Mouse (Mus musculus) neural tube, embryonic 10.5 days (tissue): ENCODE results near the gene Jade1.

ENCODE experiments used
- DNase-seq: peaks from one replicate; pipeline ENCODE4 v3.0.0-alpha.2; 2017; ENCODE audit warnings: low spot score; ENCODE audit errors: extremely low spot score

The Jade1 gene

DNA sequence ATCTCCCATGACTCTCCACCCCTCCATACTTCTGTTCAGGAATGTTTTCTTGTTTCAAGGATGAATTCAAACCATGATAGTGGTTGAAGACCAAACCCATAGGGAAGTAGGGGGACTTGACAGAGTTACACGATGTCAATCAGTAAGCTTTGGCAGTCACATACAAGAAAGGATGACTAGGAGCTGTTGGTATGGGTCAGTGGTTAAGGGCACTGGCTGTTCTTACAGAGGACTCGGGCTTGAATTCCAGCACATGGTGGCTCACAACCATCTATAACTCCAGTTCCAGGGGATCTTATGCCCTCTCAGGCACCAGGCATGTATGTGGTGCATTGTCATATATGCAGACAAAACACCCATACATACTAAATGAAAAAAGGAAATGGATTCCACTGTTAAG lies 21.7 kb downstream of the Jade1 start:
- no peak for DNase-seq

DNA sequence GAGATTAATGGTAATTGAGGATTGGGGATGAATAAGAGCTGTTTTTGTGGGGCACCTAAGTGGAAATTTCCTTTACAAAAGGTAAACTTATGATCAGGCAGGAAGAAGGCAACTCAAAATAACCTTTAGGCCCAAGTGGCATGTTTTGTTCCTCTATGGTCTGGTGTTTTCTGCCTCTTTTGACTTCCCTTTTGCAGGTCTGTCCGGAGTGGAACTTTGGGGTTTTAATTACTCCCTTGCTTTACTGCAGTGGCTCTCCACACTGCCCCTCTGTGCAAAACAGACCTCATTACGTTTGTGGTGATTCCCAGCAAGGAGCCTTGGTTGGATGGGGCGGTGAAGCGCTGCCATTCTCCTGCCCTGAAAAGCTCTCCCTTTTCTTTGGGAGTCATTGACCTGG lies 24.3 kb downstream of the Jade1 start:
- DNase-seq: no peak

DNA sequence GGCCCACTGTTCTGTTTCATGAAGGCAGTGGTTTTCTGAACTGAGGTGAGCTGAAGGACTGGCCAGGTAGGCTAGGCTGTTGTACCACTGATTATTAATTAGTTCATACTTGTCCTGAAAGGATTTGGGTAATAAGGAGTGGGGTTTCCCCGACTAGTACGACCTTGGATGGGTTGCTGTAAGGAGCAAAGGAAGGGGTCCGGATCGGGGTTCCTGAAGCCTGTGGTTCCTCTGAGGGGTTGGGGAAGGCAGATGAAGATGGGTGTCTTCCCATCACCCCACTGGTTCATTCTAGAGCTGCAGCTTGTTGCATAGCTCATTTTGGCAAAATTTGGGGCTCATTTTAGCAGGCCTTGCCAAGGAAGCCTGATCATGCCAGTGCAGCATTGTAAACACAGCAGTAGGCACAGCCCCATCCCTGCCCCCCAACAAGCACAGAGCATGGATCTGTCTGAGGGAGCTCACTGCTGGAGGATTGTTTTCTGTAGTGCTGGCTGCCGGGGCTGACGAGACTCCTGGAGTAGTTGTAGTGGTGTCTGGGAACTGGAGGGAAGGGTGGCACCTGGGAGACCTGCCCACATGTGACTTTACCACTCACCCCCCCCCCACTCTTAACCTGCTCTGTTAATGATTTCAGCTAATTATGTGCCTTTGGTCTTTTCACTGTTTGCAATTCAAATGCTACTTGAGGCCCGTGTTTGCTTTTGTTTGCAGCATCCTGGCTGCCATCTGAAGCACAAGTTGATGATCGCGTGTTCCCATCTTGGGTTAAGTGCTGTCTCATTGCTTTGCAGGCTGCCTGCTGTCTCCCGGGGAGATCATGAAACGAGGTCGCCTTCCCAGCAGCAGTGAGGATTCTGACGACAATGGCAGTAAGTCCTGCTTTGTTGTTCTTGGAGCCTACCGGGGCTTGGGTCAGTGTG lies 25.1 kb downstream of the Jade1 start:
- no peak for DNase-seq

DNA sequence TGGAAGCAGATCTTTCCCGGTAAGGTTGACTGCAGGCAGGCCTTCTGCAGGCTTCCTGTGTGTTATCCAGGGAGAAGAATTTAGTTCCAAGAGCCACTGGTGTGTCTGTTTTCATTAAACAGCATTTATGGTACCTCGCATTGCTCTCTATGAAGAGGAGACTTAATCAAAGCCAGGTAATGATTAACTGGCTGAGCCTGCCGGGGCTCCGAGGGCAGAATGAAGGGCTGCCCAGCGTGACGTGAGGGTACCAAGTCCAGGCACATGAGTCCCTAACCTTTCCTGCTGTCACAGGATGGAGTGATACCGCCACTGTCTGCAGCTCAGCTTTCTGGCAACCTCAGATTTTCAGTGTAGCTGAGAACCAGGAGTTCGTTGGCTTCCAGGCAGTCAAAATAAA lies 25.9 kb downstream of the Jade1 start:
- no peak for DNase-seq

DNA sequence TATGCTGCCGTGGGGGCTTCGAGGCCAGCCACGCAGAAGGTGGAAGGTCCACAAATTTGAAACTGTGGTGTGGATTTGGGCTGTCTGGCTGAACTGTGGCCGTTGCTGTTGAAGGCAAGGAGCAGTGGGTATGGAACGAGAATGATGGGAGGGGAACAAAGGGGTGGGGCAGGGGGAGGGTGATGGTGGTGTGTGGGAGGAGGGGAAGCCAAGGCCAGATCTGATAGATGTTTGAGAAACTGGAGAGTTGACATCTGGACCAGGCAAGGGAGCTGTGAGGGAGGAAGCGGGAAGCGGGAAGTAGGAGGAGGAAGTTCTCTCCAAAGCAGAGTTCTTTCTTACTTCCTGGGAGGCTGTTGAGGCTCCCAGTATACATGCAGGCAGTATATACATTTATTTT lies 26.7 kb downstream of the Jade1 start:
- DNase-seq: no peak

DNA sequence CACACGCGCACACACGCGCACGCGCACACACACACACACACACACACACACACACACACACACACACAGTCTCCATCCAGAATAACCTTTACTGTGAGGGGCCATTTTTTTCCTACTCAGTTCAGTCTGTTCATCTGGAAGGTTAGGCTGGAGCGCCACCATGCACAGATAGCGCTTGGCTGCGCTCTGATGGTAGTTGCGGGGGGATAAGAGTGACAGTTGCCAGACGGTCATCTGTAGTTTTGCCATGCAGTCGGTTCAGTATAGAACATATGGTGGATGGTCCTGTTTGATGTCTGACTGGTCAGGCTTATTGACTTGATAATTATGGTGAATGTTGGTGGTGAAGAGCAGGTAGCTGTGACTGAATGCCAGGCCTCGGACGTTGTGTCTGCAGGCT lies 27.6 kb downstream of the Jade1 start:
- DNase-seq: no peak

DNA sequence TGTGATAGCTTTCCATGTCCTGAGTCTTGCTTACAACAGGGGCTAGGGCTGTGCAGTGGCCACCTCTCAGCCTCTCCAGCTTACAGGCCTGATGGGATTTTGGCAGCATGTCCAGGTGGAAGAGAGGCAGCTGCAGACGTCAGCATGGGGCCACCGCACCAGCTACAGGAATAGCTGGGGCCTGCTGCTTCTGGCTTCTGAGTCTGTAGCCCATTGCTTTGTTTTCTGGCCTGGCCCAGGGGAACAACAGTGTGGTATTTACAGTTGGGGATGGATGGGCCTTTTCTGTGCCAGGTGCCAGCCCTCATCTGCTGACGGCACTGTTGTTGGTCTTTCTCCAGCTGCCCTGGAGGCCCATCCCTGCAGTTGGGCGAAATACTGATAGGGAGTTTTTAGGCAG lies 28.1 kb downstream of the Jade1 start:
- no peak for DNase-seq

DNA sequence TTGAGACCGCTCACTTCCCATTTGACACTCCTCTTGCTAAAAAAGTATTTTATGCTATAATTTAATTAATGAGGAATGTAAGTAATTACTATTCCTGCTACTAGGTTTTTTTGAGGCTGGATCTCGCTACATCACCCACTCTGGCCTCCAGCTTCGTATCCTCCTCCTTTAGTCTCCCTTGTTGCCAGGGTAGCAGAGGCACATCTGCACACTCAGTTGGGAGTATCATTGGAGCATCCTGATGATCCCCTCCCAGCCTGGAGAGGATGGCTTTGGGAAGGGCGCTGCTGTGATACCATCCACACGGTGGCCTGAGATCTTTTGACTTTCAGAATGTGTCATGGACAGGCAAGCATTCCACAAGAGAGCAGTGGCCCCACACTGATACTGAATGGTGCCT lies 30.0 kb downstream of the Jade1 start:
- no peak for DNase-seq

DNA sequence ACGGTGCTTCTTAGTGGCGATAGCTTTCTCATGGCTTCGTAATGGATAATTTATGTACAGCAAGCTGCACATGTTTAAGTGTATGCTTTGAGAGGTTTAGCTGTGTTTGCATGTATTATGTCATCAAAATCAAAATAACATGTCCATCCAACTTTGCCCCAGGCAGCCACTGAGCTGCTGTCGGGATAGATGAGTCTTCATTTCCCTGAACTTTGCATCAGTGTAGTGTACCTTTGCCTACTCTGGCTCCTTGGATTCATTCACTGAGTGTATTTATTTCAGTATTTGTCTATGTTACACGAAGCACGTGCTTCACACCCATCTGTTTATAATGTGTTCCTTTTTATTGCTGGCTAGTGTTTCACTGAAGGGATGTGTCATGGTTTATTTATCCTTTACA lies 30.8 kb downstream of the Jade1 start:
- DNase-seq: no peak

DNA sequence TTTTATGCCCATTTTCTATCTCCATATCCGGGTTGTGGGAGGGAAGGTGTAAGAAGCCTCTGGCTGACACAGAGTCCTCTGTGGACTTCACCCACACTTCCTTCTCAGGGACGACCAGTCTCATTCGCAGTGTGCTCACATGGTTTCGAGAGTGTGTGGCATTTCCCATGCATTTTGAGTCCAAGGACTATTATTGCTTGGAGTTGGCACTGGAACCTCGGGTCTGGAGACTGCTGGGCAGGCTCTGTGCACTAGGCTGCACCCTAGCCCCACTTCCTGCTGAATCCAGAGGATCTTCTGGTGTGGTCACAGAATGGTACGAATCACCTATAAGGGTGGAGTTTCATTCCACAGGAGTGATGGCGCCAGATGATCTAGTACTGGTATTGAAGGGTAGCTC lies 31.4 kb downstream of the Jade1 start:
- no peak for DNase-seq

DNA sequence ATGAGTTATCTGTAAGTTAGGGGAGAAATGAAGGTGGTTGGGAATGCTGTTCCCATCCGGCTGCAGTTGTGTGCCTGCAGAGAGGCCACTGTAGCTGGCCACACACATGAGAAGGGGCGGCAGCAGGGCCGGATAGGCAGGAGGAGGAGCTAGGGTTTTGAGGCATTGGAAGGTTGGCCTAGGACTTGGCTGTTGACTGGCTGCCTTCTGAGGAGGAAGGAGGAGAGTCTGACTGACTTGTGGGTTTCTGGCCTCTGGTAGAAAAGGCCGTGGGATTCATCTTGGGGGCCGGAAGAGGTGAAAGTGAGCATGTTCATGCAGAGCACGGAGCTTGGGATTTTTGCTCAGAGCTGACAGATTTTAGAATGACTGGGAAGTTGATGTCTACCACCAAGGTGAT lies 32.1 kb downstream of the Jade1 start:
- no peak for DNase-seq

DNA sequence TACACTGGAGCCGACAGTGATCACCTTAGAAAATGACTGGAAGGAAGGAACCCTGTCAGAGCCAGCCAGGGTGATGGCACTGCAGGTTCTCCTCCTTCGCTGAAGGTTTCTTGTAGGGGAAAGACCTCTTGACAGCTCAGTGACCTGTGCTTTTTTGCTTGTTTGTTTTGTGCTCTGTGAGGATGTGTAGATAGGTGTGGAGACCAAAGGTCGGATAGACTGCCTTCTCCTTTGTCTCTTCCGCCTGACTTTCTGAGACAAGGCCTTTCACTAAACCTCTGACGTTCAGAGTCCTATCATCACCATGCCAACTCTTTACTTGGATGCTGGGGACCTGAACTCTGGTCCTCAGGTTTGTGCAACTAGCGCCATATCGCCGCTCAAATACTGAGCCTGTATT lies 33.0 kb downstream of the Jade1 start:
- DNase-seq: no peak

DNA sequence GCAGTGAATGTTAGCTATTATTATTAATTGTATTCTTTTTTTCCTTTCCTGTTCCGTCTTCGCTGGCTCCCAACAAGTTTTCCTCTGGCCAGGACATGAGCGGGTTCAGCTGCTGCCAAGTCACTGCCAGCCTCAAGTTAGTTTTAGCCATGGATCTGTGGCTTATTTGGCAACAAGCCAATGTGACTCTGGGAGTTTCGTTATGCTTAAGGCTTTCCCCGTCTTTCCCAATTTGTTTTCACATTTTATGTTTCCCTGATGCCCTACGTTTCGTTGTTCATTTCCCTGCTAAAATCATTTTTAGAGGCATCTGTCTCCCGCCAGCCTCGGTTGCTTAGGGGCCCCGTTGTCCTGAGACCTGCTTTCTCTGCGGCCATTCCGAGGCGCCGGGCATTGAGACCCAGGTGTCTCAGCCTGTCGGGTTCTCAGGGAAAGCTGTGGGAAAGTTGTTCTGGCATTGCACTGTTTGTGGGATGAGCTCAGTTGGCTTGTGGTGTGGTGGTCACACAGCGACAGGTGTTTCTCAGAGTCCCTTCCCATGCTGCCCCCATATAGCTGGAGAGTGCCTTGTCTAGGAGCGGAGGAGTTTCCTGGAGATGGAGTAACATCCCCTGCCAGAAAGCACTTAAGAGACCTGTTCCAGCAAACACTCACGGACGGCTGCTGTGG lies 33.8 kb downstream of the Jade1 start:
- no peak for DNase-seq

DNA sequence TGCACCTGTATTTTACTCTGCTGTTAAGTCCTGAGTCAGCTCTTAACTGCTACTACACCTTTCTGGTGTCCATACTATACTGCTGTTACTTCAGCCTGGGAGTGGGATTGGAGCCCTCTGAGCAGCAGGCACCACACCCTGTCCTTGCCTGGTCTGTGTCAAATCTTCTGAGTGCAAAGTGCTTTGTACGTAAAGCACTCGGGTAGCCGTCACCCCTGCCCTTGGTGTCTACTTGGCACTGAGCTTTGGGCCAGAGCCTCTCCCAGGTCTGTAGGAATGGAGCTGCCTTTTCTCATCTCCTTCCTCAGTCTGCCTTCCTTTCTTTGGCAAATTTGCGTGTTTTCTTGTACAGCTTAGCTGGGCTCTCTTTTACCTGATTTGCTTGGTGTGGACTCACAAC lies 34.5 kb downstream of the Jade1 start:
- no peak for DNase-seq

DNA sequence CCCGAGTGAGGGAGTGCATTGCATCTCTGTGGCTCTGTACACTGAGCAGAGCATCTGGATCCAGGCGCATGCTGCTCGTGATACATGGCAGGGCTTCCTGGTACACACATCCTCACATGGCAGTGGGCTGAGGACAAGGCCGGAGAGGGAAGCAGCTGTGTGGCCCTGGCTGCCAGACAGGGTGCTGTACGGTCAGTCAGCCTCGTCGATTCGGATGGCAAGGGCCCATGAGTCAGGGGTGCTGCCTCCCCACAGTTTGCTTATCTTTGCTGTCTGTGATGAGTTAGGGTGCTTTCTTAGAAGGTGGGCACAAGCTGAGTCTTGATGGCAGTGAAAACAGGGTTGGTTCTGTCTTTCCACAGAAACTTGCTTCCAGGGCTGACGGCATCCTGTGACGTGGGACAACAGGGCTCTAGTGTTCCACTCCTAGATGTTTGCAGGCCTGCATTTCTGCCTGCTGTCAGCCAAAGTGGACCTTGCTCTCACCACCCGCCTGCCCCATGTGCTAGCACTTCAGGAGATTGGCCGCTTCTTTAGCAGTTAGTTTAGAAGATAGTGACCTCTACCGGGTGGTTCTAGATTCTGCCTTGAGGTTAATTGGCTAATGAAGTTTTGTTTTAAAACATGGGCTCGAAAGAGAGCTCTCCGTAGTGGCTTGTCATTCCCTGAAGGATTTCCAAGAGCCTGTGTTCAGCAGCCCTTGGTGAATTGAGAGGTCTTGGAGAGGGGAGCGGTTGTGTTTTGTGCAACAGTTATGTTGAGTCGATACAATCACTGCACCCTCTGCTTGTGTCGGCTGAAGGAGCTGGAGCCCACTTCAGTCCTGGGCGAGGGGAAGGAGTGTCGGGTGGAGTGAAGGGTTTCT lies 35.4 kb downstream of the Jade1 start:
- DNase-seq: no peak

DNA sequence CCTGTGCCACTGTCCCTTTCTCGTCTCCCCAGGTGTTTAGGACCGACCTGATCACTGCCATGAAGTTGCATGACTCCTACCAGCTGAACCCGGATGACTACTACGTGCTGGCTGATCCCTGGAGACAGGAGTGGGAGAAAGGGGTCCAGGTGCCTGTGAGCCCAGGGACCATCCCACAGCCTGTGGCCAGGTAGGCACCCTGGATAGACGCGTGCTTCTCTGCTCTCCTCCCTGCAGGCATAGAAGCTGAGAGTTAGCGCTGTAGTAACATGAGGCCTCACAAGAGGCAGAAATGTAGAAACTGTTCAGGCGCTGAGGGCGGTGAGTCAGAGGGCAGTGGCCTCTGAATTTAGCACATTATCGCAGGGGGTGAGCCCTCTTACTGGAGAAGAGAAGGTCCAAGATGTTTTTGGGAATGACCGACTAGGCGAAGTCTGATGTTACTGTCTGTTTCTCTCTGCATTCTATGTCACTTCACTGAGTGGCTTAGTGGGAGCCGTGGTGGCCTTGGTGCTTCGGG lies 36.2 kb downstream of the Jade1 start:
- no peak for DNase-seq

DNA sequence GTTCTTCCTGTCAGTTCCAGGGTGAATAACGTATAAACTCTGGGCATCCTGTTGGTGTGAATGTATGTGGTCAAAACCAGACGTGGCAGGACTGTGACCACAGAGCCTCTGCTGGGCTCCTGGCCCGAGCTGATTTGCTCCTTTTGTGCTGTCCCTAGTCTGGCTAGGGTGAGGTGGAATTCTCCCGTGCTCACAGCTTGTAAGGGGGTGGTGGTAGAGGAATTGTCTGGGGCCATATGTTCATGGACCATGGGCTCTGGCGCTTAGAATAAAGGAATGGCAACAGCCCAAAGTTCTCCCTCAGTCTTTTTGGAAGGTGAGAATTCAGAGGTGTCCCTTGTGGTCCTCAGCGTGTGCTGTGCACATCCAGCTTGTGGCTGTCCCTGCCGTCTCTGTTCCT lies 37.3 kb downstream of the Jade1 start:
- no peak for DNase-seq

DNA sequence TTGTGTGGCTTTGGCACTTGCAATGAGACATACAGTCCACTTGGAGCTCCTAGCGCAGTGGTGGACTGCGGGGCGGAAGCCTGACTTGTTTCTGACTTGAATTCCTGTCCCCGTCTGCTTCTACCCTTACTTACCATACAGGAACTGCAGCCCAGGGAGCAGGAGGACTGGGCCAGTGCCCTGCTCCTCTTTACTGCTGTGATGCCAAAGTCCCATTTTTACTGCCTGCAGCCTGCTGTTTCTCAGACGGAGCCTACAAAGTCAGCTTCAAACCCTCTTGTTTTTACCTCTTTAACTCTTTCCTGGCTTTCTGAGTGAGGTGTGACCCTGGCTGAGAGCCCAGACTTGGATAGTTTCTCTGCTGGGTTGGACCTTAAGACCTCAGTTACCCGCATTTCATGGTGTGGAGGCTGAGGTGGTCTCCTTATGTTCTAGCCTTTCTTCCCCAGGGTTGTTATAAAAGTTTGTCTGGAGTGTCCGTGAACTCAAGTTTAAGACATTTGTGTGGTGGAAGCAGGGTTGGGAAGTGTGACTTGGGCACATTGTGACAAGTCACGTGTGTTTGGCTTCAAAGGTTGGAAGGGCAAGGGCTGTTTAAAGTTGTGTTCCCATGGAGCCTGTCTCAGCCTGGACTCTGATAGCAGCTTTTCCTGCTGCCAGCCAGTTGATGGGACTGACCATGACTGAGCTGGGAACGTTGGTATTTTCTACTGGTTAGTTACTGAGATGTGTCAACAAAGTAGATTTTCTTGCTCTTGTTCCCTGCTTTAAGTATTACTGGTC lies 38.8 kb downstream of the Jade1 start:
- DNase-seq: no peak

DNA sequence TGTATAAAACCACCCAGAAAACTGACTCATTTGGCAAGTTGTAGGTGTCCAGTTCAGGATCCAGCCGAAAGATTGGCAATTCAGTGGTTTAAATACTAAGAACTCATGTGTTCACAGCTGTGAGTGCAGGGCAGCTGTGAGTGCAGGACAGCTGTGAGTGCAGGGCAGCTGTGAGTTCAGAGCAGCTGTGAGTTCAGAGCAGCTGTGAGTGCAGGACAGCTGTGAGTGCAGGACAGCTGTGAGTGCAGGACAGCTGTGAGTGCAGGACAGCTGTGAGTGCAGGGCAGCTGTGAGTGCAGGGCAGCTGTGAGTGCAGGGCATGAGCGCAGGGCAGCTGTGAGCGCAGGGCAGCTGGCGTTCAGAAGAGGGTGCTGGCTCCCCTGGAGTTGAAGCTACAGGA lies 39.5 kb downstream of the Jade1 start:
- DNase-seq: no peak

DNA sequence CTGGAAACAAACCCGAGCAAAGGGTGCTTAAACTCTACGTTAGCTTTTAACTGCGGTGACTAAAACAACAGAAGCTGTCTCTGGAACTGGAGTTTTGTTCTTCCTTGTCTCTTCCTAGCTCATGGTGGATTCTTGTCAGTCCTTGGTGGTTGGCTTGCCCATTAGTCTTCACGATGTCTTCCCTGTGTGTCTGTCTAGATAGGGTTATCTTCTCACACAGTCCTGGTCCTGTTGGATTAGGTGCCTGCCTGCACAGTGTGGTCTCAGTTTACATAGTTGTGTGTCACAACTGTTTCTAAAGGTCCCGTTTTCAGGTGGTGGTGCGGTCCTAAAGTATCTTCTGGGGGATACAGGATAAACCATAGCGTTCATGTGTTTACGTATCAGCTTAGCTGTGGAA lies 41.5 kb downstream of the Jade1 start:
- DNase-seq: no peak

DNA sequence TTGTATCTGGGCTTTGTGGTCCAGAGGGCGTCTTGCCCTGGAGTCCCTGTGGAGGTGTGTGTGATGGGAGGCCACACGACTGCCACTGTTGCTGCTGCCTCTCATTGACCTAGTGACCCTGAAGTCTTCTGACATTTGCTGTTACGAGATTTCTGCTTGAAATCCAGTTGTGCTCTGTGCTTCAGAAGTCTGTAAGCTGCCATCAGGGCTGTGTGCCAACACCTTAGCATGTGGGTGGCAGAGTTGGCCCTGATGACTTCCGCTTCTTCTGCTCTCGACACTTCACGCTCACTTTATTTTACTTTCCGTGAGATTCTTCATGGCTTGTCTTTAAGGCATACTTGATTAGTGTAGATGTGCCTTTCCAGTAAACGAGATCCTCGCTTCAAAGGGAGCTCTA lies 42.9 kb downstream of the Jade1 start:
- DNase-seq: no peak
